Mouse (Mus musculus) right cerebral cortex, adult 18-20 months (tissue): ENCODE data around the gene Scn3b.

ENCODE experiments used
- DNase-seq: peaks from one replicate; pipeline ENCODE4 v3.0.0; 2022; ENCODE audit warnings: mixed read lengths

Scn3b gene

DNA sequence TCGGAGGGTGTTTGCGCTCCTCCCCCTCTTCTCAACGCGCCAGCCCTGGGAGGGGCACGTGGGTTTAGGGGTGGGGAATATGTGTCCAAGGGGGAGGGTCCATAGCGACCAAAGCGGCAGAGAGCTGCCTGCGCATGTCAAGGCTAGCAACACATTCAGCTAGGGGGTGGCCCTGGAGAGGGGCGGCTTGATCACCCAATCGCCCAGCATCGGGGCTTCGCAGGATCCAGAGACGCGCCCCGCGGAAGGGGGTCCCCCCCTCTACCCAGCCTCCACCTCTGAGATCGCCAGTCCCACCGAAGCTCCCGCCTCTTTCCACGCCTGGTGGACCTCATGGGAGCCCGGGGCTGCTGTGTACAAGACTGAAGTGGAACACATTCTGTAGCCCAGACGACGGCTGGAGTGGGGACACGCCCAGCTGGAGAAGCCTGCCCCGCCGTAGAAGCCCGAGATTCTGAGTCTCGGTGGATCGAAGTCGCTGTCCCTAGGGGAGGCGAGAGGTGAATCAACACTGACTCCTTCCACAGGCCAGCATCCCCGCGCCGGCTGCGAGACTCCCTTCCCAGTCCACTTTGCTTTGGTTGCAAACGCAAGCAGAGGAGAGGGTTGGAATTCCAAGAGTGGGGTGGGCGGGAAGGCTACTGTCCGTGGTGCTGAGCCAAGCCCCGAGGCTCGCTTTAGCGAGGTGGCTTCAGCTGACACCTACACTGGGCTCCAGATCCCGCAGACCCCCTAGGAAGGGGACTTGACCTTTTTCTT lies at the start of gene Scn3b:
TSS of gene Scn3b (plus strand) at position 115 of the 759 bp plus-strand sequence.
- DNase-seq, result peak; percentile 86

DNA sequence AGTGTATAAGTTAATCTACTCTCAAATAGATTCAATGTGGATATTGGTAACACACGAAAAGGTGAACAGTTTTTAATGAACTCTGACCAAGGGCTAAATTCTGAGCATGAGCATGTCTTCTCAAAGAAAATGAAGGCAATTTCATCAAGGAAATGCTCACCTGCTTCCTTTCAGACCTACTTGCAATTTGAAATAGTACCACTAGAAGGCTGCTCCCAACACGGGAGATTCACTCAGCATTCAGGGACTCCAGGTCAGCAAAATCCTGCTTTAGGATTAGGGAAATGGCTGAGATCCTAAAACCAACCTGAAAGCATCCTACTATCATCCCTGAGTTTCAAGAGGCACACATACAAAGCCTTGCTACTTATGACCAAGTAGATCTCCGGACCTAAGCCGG lies 44.7 kb upstream of the Scn3b start:
- no peak for DNase-seq

DNA sequence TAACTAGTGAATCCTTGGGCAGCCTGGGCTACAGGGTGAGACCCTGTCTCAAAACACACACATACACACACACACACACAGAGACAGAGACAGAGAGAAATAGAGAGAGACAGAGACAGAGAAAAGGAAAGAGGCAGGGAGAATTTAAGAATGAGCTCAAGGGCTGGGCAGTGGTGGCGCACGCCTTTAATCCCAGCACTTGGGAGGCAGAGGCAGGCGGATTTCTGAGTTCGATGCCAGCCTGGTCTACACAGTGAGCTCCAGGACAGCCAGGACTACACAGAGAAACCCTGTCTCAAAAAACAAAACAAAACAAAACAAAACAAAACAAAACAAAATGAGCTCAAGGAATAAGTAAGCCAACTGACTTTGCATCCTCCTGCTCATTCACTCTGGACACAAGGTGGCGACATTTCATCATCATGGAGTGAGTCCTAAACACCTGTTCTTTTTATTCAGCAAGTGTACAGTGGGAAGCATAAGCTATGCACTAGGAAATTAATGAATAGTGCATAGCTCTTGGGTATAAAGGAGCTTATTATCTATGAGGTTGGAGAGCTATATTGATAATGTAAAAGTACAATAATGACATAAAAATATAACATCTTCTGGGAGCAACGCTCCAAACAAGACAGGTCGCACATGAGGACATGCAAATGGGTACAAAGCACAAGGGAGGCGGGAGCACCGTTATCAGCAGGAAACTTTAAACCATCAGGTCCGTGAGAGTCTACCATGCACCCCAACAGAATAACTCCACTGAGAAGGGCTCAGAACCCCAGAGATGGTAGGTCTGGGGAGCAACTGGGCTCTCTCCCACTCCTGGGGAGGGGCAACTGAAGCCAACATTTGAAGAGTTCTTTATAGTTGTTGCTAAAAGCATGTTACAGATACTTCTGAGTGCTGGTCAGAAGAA lies 40.9 kb upstream of the Scn3b start:
- peak; percentile 43 for DNase-seq

DNA sequence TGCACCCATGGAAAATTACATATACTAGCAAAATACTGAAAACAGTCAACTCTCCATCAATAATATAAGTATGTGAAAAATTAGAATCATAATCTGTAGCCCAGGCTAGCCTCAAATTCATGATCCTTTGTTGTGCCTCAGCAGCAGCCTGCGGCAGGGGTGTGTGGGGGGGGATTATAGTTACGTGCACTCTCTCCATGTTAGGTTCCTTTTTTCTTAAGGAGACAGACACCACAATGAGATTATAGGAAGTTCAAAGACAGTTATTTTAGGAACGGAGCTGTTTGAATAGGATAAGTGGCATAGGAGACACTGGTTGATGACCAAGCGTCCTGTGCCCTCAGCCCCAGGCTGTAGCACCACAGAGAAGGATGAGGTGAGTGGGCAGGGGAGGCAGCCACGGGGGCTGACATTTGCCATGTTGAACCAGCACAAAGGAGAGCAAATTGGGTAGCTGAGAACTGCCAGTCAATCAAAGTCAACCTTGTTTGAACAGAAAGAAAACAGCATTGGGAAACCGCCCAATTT lies 40.1 kb upstream of the Scn3b start:
- DNase-seq, result no peak

DNA sequence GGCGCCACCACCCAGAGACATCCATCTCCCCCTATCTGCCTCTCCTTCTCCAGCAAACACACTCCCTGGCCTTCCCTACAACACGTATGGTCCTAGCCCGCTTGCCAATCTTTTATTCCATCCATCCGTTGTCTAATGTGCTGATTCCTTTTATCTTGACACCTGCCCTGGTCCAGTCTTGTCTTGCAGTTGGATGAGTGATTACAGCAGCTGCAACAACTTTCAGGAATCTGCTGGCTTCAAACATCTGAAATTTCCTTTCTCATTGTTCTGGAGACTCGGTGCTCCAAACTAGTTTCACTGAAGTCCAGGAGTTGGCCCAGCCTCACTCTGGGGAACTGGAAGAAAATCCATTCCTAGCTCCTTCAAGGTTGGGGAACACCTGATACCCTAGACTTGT lies 39.5 kb upstream of the Scn3b start:
- no peak for DNase-seq

DNA sequence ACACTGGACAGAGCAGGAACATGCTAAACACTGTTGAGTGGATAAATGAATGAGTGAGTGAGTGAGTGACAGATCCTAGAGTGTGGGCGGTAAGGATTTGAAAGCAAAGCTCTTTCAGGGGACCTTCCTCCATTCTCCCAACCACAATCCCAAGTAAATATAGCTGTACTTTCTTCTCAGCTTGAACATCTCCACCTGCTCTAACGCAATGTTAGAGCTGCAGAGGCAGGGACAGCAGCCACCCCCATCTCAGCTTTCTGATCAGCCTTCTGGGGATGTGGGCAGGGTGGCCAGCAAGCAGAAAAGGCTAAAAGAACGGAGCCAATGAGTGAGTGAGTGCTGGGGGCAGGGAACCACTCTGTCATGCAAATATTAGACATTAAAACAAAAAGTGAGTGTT lies 38.0 kb upstream of the Scn3b start:
- no peak for DNase-seq

DNA sequence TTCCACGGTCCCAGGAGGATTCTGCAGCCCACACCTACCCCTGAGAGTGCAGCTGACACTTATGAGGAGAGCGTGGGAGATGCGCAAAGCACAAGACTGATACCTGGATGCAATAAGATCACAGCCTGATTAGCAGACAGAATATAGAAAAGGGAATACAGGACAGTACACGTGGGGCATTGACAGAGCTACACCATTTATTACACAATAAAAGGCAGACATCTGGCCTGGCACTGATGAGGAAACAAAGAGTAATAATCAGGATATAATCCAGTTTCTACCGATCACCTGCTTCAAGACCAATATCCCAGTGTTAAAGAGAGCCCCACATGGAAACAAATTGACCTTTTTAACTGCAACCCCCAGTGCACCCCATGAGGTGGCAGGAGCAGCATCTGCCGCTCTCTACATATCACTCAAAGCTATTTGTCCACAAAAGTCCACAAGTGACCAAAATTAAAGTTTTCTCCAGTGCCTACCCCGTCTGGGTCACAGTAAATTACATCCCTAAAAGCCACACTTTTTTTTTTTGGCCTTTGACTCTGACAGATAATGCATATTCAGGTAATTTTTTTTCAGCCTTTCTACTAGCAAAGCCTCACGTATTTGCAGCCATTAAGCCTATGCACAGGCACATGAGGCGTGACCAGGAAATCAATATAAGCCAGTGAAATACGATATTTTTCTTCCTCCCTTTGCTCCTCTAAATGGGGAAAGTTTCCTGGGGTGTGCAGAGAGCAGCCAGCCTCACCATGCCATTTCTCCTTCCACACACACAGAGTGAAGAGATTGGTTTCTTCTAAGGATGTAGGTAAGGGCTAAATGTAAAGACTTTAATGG lies 34.6 kb upstream of the Scn3b start:
- no peak for DNase-seq

DNA sequence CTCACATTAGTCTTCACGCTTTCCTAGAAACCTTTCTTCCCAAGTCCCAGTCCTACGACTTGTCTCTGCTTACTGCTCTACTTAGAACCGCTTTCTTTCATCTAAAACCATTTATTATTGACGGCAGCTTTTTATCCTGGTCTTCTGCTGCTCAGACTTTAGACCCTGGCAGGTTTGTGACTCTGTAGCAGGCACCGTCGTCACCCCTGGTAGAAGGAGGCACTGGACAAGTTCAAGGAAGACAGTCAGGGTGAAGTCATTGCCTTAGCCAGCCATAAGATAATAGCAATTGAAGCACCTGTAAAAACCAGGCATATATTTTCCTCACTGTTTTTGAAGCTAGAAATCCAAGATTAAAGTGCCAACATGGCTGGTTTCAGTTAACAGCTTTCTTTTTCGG lies 33.8 kb upstream of the Scn3b start:
- no peak for DNase-seq

DNA sequence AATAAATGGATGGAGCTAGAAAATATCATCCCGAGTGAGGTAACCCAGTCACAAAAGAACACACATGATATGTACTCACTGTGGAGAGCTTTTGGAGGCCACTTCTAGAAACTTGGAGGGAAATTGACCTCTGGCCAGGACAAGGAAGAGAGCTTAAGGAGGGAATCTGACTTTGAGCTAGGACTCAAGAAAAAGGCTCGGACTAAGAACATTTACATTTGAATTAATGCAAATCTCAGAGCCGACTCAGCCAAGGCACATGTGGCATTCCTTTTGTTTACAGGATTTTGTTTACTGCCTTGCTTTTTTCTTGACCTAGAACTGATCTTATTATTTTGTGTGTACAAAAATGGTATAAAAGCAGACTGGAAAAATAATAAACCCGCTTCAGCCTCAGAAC lies 29.3 kb upstream of the Scn3b start:
- DNase-seq, result no peak

DNA sequence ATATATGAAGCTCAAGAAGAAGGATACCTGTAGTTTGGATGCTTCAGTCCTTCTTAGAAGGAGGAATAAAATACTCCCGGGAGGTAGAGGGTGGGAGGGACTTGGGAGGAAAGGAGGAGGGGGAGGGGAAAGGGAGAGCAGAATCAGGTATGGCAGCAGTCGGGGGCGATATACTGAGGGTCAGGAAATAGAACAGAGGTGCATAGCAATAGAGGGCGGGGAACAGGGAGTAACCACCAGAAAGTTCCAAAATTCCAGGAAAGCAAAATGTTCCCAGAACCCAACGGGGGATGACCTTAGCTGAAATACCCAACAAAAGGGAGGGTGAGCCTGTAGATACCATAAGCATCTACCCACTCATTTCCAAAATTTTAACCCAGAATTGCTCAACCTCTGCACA lies 28.7 kb upstream of the Scn3b start:
- DNase-seq, result no peak

DNA sequence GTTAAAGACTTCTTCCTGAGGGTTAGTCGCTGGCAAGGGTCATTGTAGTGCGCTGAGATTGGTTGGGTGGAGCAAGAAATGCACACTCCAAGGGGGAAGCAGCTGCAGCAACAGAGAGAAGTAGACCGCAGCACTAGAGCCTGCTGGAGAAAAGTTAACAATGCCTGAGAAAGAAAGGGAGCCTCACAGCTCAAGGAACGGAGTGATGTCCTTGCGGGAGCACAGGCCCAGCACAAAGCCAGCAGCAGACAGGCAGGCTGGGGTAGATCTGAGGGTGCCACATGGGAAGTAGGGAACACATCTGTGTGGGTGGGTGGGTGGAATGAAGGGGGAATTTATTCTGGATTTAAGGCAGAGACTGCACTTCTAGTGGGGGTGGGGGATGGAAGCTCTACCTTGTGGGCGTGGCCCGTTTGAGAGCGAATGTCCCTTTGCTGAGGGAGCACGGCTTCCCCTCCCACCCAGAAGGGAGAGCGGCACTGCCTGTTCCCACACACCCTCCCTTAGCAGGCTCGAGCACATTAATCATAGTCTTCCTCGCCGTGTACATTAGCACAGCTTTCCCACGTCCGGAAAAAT lies 27.7 kb upstream of the Scn3b start:
- peak; percentile 77 for DNase-seq

DNA sequence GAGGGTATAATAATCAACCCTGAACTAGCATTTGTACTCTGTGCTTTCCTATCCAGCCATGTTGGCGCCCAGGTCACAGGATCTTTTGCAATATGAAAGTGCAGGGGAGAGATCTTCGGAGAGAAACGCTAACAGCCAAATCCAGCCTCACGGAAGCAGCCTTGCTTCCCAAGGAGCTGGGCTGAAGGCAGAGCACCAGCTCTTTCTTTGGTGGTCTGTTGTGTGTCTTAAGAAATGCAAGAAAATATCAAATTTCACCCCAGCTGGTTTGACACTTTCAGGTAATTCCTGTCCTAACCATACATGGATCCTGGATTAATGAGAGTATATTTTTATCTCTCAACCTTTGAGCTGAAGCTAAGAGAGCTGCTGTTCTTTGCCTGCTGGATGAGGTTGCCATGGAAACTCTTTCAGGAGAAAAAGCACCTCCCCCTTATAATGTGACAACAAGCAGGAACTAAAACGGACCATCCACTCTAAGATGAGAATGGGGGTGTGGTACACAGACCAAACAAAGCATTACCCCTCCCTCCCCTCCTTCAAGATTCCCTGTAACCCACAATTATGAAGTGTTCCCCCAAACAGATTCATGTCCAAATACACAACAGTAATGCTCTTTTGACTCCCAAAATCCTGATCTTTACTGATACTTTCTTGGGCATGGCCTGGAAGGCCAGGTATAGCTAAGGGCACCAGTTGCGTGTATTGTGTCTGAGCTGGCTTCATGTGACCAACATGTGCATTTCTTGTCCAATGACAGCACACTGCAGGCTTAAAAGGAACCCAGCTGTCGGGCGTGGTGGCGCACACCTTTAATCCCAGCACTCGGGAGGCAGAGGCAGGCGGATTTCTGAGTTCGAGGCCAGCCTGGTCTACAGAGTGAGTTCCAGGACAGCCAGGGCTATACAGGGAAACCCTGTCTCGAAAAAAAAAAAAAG lies 26.8 kb upstream of the Scn3b start:
- peak; percentile 70 for DNase-seq

DNA sequence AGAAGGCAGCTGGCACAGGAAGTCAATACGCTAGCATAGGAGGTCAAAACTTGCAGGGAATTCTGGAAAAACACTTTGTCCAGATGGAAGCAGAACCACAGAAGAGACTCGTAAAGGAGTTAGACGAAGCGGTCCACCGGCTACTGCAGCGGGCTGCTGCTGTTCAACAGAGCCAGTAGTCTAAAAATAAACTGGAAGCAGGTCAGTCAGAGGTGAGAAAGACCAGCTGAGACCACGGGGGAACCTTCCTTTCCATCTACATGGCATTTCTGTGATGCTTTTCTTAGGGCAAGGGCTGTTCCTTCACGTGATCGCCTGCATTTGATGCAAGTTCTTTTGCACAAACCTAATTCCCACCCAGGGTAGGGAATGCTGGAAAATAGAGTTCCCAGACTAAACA lies 23.6 kb upstream of the Scn3b start:
- DNase-seq, result no peak

DNA sequence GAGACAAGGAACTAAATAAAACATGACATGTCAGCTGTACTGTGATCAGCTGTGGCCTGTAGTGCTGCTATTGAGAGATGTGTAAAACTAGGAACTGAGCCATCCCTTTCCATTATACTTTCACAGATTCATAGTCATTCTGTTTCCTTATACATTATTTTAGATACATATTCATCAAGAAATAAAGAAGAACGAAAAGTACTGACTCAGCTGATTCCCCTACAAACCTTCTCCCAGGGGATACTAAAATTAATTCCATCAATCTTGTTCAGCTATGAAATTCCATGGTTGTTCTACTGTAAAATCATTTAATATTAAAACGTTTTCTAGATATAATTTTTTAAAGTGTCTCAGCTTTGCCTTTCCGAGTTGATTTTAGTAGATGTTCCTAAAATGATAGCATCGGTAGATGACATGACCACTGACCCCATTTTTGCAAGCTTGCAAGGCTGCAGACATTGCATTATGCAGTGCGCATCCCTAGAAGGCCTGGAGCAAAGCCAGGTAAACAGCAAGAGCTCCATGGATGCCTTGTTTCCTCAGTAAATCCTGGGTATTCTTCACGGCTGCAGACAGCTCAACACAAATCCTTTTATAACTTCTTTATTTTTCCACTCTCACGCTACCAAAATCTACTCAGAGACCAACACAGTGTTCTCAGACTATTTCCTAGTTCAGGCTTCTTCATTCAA lies 22.9 kb upstream of the Scn3b start:
- DNase-seq, result no peak

DNA sequence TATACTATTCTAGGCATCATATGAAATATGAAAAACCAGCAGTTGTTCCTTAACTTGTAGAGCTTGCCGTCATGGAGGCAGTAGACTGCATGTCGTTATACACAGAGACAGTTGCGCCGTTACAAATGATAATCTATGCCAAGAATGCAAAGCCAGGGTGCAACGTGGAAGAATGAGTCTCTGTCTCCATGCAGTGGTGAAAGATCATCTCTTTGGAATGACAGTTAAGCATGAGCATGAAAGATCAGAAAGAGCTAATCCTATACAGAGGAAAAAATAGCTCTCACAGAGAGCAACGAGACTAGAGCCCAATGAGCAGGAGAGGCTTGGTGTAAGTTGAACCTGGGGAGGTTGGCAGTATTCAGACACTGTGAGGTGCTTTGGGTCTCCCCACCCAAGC lies 22.3 kb upstream of the Scn3b start:
- DNase-seq, result no peak

DNA sequence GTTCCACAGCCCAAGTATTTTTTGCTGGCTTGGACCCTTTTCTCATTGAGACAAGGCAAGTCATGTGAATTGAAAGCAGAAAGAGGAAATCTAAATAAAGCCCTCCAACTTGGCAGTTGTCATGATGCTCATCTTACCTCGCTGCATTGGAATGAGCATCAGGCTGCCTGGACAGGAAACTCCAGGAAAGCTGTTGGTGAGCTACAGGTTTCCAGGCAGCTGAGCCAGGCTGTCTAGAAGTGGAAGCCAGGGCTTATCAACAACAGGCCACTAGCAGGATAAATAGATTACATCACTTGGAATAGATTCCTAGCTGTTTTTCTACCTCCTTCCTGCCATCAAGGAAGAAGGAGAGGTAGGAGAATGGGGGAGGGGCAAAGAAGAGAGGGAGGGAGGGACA lies 19.9 kb upstream of the Scn3b start:
- DNase-seq, result no peak

DNA sequence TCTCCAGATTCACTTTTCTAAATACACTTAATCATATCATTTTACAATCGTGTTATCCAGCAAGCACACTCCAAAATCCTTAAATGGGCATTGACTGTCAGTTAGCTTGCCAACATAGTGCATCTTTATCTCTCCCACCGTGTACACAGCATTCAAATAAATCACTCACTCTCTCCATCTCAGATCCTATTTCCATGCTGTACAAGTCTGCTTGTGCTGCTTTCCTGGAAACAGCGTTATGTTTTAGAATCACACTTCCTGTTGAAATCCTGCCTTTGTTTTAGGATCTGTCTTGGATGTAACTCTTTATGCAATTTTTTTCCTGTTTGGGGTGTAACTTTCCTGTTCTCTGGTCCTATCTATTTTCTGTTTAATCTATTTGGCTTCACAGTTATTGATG lies 16.6 kb upstream of the Scn3b start:
- DNase-seq, result no peak

DNA sequence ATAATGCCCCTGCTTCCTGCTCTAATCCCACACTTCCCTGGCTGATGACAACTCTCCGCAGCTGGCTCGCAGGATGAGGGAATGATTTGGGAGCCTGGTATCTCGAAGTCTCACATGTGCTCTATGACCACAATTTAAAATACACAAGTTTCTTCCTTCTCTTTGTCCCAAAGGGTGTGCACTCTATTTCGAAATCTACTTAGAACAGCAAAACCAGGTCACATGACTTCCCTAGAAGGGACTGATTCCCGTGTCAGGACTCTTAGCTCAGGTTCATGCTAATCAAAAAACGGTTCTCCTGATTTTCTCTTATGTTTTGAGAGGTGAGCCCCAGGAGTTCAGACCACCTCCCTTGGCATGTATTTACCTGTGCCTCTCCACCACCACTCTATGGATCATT lies 5.1 kb upstream of the Scn3b start:
- DNase-seq, result no peak

DNA sequence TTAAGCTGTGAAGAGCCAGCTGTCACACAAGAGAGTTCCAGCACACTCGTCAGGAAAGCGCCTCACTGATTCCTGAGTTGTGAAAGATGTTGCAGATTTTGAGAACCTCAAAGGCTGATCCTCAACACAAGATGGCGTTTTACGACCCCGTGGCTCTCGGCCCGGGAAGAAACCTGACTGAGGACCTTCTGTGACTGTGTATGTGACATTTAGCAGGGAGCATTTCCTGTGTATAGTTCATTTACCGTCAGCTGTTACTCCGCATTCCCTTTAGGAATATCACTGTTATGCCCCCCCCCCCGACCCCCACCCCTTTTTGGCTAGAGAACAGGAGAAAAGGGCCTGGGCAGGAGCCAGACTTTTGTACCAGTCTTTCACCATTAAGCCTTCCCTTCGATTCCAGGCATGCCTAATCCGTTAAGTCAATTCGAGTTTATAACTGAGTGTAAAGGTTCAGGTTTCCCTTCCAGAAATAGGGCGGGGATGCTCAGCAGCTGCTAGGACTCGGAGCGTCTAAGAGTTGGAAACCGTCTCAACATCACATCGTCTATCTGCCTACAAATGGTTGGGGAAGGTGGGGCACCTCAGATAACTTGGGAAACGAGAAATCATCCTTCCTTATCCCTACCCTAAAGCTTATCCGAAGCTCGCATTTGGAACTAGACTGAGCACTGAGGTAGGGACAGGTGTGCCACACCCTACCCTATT lies 823 bp upstream of the Scn3b start:
- no peak for DNase-seq

DNA sequence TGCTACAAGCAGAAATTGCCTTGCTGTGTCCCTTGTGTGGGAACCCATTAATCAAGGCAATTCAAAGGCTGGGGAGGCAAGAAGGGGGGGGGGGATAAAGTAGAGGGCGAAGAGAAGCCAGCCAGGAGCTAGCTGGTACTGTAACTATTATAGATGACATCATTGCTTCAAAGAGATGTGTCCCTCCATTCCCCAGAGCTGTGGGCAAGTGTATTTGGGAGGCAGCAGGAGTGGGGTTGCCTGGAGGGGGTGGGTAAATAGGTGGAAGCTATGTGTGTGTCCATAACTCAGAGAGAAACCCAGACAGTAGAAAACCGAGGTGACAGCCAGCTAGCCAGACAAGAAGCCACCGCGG lies 292 bp upstream of the Scn3b start:
- DNase-seq, result no peak
